Mouse (Mus musculus): ENCODE measurements around the gene Thap4. TPM values are rescaled to one million over a fixed set of nuclear protein-coding genes. Genes with fewer than 3 reads are reported as not detected.

The Thap4 gene
- 39.2 and 46.3 TPM in 2 replicates for polyA plus RNA-seq (2014; fragmentation: Nextera tagmentation; extraction: Ambion mirVana)

- peaks cover 9% of the 10 kb centered on the region for H3K36me3 ChIP-seq (ENCODE audit: control insufficient read depth, insufficient read depth, low read length)
- WGBS = under 1% methylated on average over 115 of the region's 121 CpGs
Measured at GRCm38 (mm10) chr1:93754573-93755290, at the start of gene Thap4. Gene Thap4, minus strand, starts transcription at chr1:93754864.

GRCm38 (mm10) chr1:93803556-93804507 lies 49.2 kb upstream of the Thap4 start, which contains the start of gene Ing5:
Gene Ing5, plus strand, starts transcription at chr1:93803965.
- peaks cover 21% of the 10 kb centered on the region for H3K4me1 ChIP-seq (ENCODE audit: control insufficient read depth, insufficient read depth, low read length)
- WGBS = under 1% methylated on average over 94 of the region's 94 CpGs

More at GRCm38 (mm10) chr1:93754573-93755290, at the start of gene Thap4:
- no peaks in the 10 kb centered on the region for H3K9me3 ChIP-seq (ENCODE audit: control insufficient read depth, low read length)
- ATAC-seq (ENCODE audit: low FRiP score, low TSS enrichment) = peak; percentile 95
- peak; percentile 97 for DNase-seq
- H3K27ac ChIP-seq (replicated peaks; ENCODE audit: low read depth, low read length) = peak within 1 kb of the TSS; percentile 89
- H3K9ac ChIP-seq (replicated peaks; ENCODE audit: low read length) = peak within 1 kb of the TSS; percentile 86
- H3K27me3 ChIP-seq (ENCODE audit: control insufficient read depth, insufficient read depth, low read length) = no peaks in the 10 kb centered on the region
- peak within 1 kb of the TSS; percentile 86 for H3K4me2 ChIP-seq (ENCODE audit: low read length)
- H3K4me3 ChIP-seq (replicated peaks; ENCODE audit: low read depth, low read length) = peak within 1 kb of the TSS; percentile 96
- peaks cover 14% of the 10 kb centered on the region; the same call in 1 of the 2 replicates for H3K4me1 ChIP-seq (ENCODE audit: control insufficient read depth, insufficient read depth, low read length)

GRCm38 (mm10) chr1:93802771-93803170 lies 48.1 kb upstream of the Thap4 start:
- peaks cover 21% of the 10 kb centered on the region for H3K4me1 ChIP-seq (ENCODE audit: control insufficient read depth, insufficient read depth, low read length)
- DNase-seq (no peak), ATAC-seq (ENCODE audit: low FRiP score, low TSS enrichment) (no peak)
- H3K36me3 ChIP-seq (ENCODE audit: control insufficient read depth, insufficient read depth, low read length) = peaks cover 42% of the 10 kb centered on the region
- no peaks in the 10 kb centered on the region for H3K27me3 ChIP-seq (ENCODE audit: control insufficient read depth, insufficient read depth, low read length)
- H3K9me3 ChIP-seq (ENCODE audit: control insufficient read depth, low read length) = no peaks in the 10 kb centered on the region
- H3K4me2 ChIP-seq (ENCODE audit: low read length) = peak overlapping the region; percentile 93
- 84% methylated on average over 5 of the region's 5 CpGs for WGBS
- H3K27ac ChIP-seq (replicated peaks; ENCODE audit: low read depth, low read length) = no peak overlapping the region
- H3K4me3 ChIP-seq (replicated peaks; ENCODE audit: low read depth, low read length) = peak overlapping the region; percentile 75; the same call in 1 of the 2 replicates
- H3K9ac ChIP-seq (replicated peaks; ENCODE audit: low read length) = no peak overlapping the region

More at GRCm38 (mm10) chr1:93803556-93804507, 49.2 kb upstream of the Thap4 start, which contains the start of gene Ing5:
- Histone ChIP-seq H3K27ac (replicated peaks; ENCODE audit: low read depth, low read length) (peak within 1 kb of the TSS; percentile 98), H3K36me3 (ENCODE audit: control insufficient read depth, insufficient read depth, low read length) (peaks cover 44% of the 10 kb centered on the region), H3K9me3 (ENCODE audit: control insufficient read depth, low read length) (no peaks in the 10 kb centered on the region), H3K4me3 (replicated peaks; ENCODE audit: low read depth, low read length) (peak within 1 kb of the TSS; percentile 75), H3K4me2 (ENCODE audit: low read length) (peak within 1 kb of the TSS; percentile 93), H3K27me3 (ENCODE audit: control insufficient read depth, insufficient read depth, low read length) (no peaks in the 10 kb centered on the region), H3K9ac (replicated peaks; ENCODE audit: low read length) (peak within 1 kb of the TSS; percentile 80)
- ATAC-seq (ENCODE audit: low FRiP score, low TSS enrichment) = peak; percentile 93
- peak; percentile 99 for DNase-seq

- peak; percentile 62 for ATAC-seq (ENCODE audit: low FRiP score, low TSS enrichment)
- no peaks in the 10 kb centered on the region for H3K9me3 ChIP-seq (ENCODE audit: control insufficient read depth, low read length)
- peak within 1 kb of the TSS; percentile 70 for H3K4me3 ChIP-seq (replicated peaks; ENCODE audit: low read depth, low read length)
- peak within 1 kb of the TSS; percentile 93 for H3K4me2 ChIP-seq (ENCODE audit: low read length)
- H3K36me3 ChIP-seq (ENCODE audit: control insufficient read depth, insufficient read depth, low read length) = peaks cover 40% of the 10 kb centered on the region
- H3K27ac ChIP-seq (replicated peaks; ENCODE audit: low read depth, low read length) = peak within 1 kb of the TSS; percentile 70
- no peaks in the 10 kb centered on the region for H3K27me3 ChIP-seq (ENCODE audit: control insufficient read depth, insufficient read depth, low read length)
- WGBS = under 1% methylated on average over 42 of the region's 42 CpGs
- peak within 1 kb of the TSS; percentile 60 for H3K9ac ChIP-seq (replicated peaks; ENCODE audit: low read length)
- peaks cover 21% of the 10 kb centered on the region for H3K4me1 ChIP-seq (ENCODE audit: control insufficient read depth, insufficient read depth, low read length)
- peak; percentile 98 for DNase-seq
Measured at GRCm38 (mm10) chr1:93801741-93802238, 47.1 kb upstream of the Thap4 start, which contains the start of gene Dtymk. Gene Dtymk, minus strand, starts transcription at chr1:93801934.

- no peak for ATAC-seq (ENCODE audit: low FRiP score, low TSS enrichment)
Measured at GRCm38 (mm10) chr1:93800670-93801503, 46.2 kb upstream of the Thap4 start.

GRCm38 (mm10) chr1:93795886-93796285 lies 41.2 kb upstream of the Thap4 start:
- 83% methylated on average over 8 of the region's 8 CpGs for WGBS
- no peak overlapping the region for H3K9ac ChIP-seq (replicated peaks; ENCODE audit: low read length)
- H3K4me3 ChIP-seq (replicated peaks; ENCODE audit: low read depth, low read length) = no peak overlapping the region
- no peaks in the 10 kb centered on the region for H3K27me3 ChIP-seq (ENCODE audit: control insufficient read depth, insufficient read depth, low read length)
- no peak for DNase-seq
- no peak overlapping the region for H3K27ac ChIP-seq (replicated peaks; ENCODE audit: low read depth, low read length)
- ATAC-seq (ENCODE audit: low FRiP score, low TSS enrichment) = no peak
- H3K4me2 ChIP-seq (ENCODE audit: low read length) = no peak overlapping the region
- H3K36me3 ChIP-seq (ENCODE audit: control insufficient read depth, insufficient read depth, low read length) = peaks cover 67% of the 10 kb centered on the region
- H3K9me3 ChIP-seq (ENCODE audit: control insufficient read depth, low read length) = no peaks in the 10 kb centered on the region
- peaks cover 4% of the 10 kb centered on the region for H3K4me1 ChIP-seq (ENCODE audit: control insufficient read depth, insufficient read depth, low read length)

More at GRCm38 (mm10) chr1:93800670-93801503, 46.2 kb upstream of the Thap4 start:
- peaks cover 21% of the 10 kb centered on the region for H3K4me1 ChIP-seq (ENCODE audit: control insufficient read depth, insufficient read depth, low read length)
- 0 out of 2 replicates have a peak overlapping the region, but pooled peaks have one; percentile 63 for H3K27ac ChIP-seq (replicated peaks; ENCODE audit: low read depth, low read length)
- H3K9me3 ChIP-seq (ENCODE audit: control insufficient read depth, low read length) = no peaks in the 10 kb centered on the region
- H3K36me3 ChIP-seq (ENCODE audit: control insufficient read depth, insufficient read depth, low read length) = peaks cover 32% of the 10 kb centered on the region
- H3K27me3 ChIP-seq (ENCODE audit: control insufficient read depth, insufficient read depth, low read length) = no peaks in the 10 kb centered on the region
- DNase-seq = no peak
- H3K9ac ChIP-seq (replicated peaks; ENCODE audit: low read length) = peak overlapping the region; percentile 60
- peak overlapping the region; percentile 93 for H3K4me2 ChIP-seq (ENCODE audit: low read length)
- peak overlapping the region; percentile 70 for H3K4me3 ChIP-seq (replicated peaks; ENCODE audit: low read depth, low read length)
- 80% methylated on average over 21 of the region's 21 CpGs for WGBS

- DNase-seq = no peak
- H3K4me3 ChIP-seq (replicated peaks; ENCODE audit: low read depth, low read length) = no peak overlapping the region
- no peaks in the 10 kb centered on the region for H3K27me3 ChIP-seq (ENCODE audit: control insufficient read depth, insufficient read depth, low read length)
- H3K4me1 ChIP-seq (ENCODE audit: control insufficient read depth, insufficient read depth, low read length) = no peaks in the 10 kb centered on the region
- 96% methylated on average over 8 of the region's 8 CpGs for WGBS
- H3K4me2 ChIP-seq (ENCODE audit: low read length) = no peak overlapping the region
- H3K36me3 ChIP-seq (ENCODE audit: control insufficient read depth, insufficient read depth, low read length) = peaks cover 72% of the 10 kb centered on the region
- H3K9ac ChIP-seq (replicated peaks; ENCODE audit: low read length) = no peak overlapping the region
- ATAC-seq (ENCODE audit: low FRiP score, low TSS enrichment) = no peak
- no peaks in the 10 kb centered on the region for H3K9me3 ChIP-seq (ENCODE audit: control insufficient read depth, low read length)
- H3K27ac ChIP-seq (replicated peaks; ENCODE audit: low read depth, low read length) = no peak overlapping the region
Measured at GRCm38 (mm10) chr1:93794526-93794925, 39.9 kb upstream of the Thap4 start.

Data from midbrain, embryonic 14.5 days (tissue).